Mouse (Mus musculus) heart, adult 8-10 months (tissue): ENCODE data around the gene Tril. TPM values are rescaled to one million over a fixed set of nuclear protein-coding genes. Genes with fewer than 3 reads are reported as not detected.
A peak's percentile ranks its signal among the peaks of the same experiment; 100 is the strongest.

Experiments used
- DNase-seq: peaks from one replicate; pipeline ENCODE4 v3.0.0; 2022; ENCODE audit warnings: low spot score
- total RNA-seq, 4 experiments: library from RNA; stranded (reverse); gene quantifications; 2 replicates each; pipeline ENCODE4 v1.2.4; 2022

Tril gene
- total RNA-seq, 4 experiments from 2014 or later = 3.2 to 3.6 (median 3.4) TPM

- DNase-seq = no peak
Measured at GRCm38 (mm10) chr6:53806591-53807023, 14.0 kb downstream of the Tril start.

- DNase-seq = no peak
Measured at GRCm38 (mm10) chr6:53806021-53806420, 14.6 kb downstream of the Tril start.

GRCm38 (mm10) chr6:53804145-53804544, 16.5 kb downstream of the Tril start:
- DNase-seq = no peak

- DNase-seq = no peak
Measured at GRCm38 (mm10) chr6:53803551-53803950, 17.1 kb downstream of the Tril start.

- DNase-seq = peak; percentile 52
Measured at GRCm38 (mm10) chr6:53801893-53802286, 18.7 kb downstream of the Tril start.

- no peak for DNase-seq
Measured at GRCm38 (mm10) chr6:53801269-53801892, 19.2 kb downstream of the Tril start.

GRCm38 (mm10) chr6:53798865-53799264, 21.8 kb downstream of the Tril start:
- DNase-seq = no peak

- no peak for DNase-seq
Measured at GRCm38 (mm10) chr6:53796835-53797234, 23.8 kb downstream of the Tril start.

GRCm38 (mm10) chr6:53795788-53796187, 24.8 kb downstream of the Tril start:
- DNase-seq = no peak

- DNase-seq = no peak
Measured at GRCm38 (mm10) chr6:53795078-53795477, 25.6 kb downstream of the Tril start.

- peak; percentile 61 for DNase-seq
Measured at GRCm38 (mm10) chr6:53794323-53794971, 26.2 kb downstream of the Tril start.

GRCm38 (mm10) chr6:53782880-53783539, 37.6 kb downstream of the Tril start:
- DNase-seq = peak; percentile 40

GRCm38 (mm10) chr6:53782273-53782672, 38.4 kb downstream of the Tril start:
- no peak for DNase-seq

GRCm38 (mm10) chr6:53781171-53781570, 39.5 kb downstream of the Tril start:
- DNase-seq = peak; percentile 35

GRCm38 (mm10) chr6:53780008-53780407, 40.6 kb downstream of the Tril start:
- no peak for DNase-seq

GRCm38 (mm10) chr6:53779526-53779925, 41.1 kb downstream of the Tril start:
- DNase-seq = no peak

- DNase-seq = no peak
Measured at GRCm38 (mm10) chr6:53778424-53778955, 42.1 kb downstream of the Tril start.

- no peak for DNase-seq
Measured at GRCm38 (mm10) chr6:53768275-53768674, 52.4 kb downstream of the Tril start.

GRCm38 (mm10) chr6:53766243-53766915, 54.3 kb downstream of the Tril start:
- DNase-seq = no peak

GRCm38 (mm10) chr6:53765731-53766130, 54.9 kb downstream of the Tril start:
- DNase-seq = no peak
